Mouse (Mus musculus): Measurements from ENCODE around the gene Ccno. TPM values are rescaled to one million over a fixed set of nuclear protein-coding genes. Genes with fewer than 3 reads are reported as not detected.

The Ccno gene
- polyA plus RNA-seq, 1 experiment from 2014 or later, result 0.34 TPM

DNA sequence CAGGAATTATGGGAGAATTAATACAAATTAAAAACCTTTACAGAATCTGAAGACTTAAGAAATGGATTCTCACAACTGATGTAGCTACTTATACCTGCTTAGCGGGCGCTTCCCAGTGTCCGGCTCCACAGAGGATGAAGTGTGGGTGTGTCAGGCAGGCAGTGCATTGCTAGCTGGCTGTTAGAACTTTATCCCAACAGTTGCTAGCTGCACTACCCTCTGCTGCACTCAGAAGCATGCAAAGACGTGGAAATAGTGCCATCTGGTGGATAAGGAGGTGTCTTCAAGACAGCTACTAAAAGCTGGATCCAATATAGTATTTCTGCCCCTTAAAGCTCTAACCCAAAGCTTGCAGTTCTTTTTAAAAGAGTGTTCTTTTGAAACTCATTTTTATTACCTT is 48.2 kb downstream of the Ccno start:
- H3K27ac ChIP-seq (ENCODE audit: low read length), result no peak overlapping the region
- peaks cover 7% of the 10 kb centered on the region for H3K4me1 ChIP-seq (ENCODE audit: control insufficient read depth, low read depth, low read length)
- peak overlapping the region; percentile 59 for H3K4me3 ChIP-seq (ENCODE audit: low read depth, low read length)
- 0% methylated on average over 4 of the region's 4 CpGs for WGBS (ENCODE audit: insufficient replicate concordance)
- ATAC-seq (ENCODE audit: low read depth), result peak; percentile 73
- H3K9me3 ChIP-seq (replicated peaks; ENCODE audit: control insufficient read depth, low read length), result no peaks in the 10 kb centered on the region
- no peak overlapping the region for H3K9ac ChIP-seq (ENCODE audit: low read depth, low read length)
- H3K36me3 ChIP-seq (ENCODE audit: control insufficient read depth, insufficient read depth), result no peaks in the 10 kb centered on the region
- peaks cover 62% of the 10 kb centered on the region for H3K27me3 ChIP-seq (ENCODE audit: control insufficient read depth, insufficient read depth, low read depth, low read length)
- H3K4me2 ChIP-seq (ENCODE audit: low read depth, low read length), result peak overlapping the region; percentile 85

MicroRNAs within 50 kb of the gene (microRNA counts, 519-probe panel; counts per million panel counts)
- microRNA mmu-miR-449a (2,315 counts per million, percentile 50 among the panel's probes with 10 or more counts), microRNA mmu-miR-449b (1,606 counts per million, percentile 15 among the panel's probes with 10 or more counts), microRNA mmu-miR-449c (60.7 counts per million)

Small RNA genes lying within 50 kb of the gene (microRNA-seq; reads per million reads assigned to microRNA genes)
- gene Mir449a, result 184 reads per million, percentile 60 among the genes with 10 or more reads in this experiment
- not detected for gene Mir449b
- gene Mir449c, result not detected

Other genes starting within 250 kb of the Ccno start
- 42.6 and 44.4 TPM in 2 replicates for gene Plpp1, start 187.0 kb upstream of the Ccno start, polyA plus RNA-seq (2015; fragmentation: Nextera tagmentation; extraction: Ambion mirVana)
- 29.5 and 31.9 TPM in 2 replicates for gene Mtrex, start 60.4 kb upstream of the Ccno start, polyA plus RNA-seq (2015; fragmentation: Nextera tagmentation; extraction: Ambion mirVana)
- 4.2 and 4.9 TPM in 2 replicates for gene Dhx29, start 60.3 kb upstream of the Ccno start, polyA plus RNA-seq (2015; fragmentation: Nextera tagmentation; extraction: Ambion mirVana)
- gene Mcidas, start 6.0 kb downstream of the Ccno start, polyA plus RNA-seq (2015; fragmentation: Nextera tagmentation; extraction: Ambion mirVana), result not detected in 2 replicates
- gene Cdc20b, start 47.3 kb downstream of the Ccno start, polyA plus RNA-seq (2015; fragmentation: Nextera tagmentation; extraction: Ambion mirVana), result not detected in 2 replicates
- gene Gpx8, start 58.6 kb downstream of the Ccno start, polyA plus RNA-seq (2015; fragmentation: Nextera tagmentation; extraction: Ambion mirVana), result 4.4 and 6.3 TPM in 2 replicates
- gene Gzma, start 113.2 kb downstream of the Ccno start, polyA plus RNA-seq (2015; fragmentation: Nextera tagmentation; extraction: Ambion mirVana), result 3.4 and 5.7 TPM in 2 replicates
- gene Esm1, start 221.9 kb downstream of the Ccno start, polyA plus RNA-seq (2015; fragmentation: Nextera tagmentation; extraction: Ambion mirVana), result 0.35 and 0.55 TPM in 2 replicates
- gene Gzmk, start 238.1 kb downstream of the Ccno start, polyA plus RNA-seq (2015; fragmentation: Nextera tagmentation; extraction: Ambion mirVana), result not detected in 2 replicates

Measured in liver, embryonic 16.5 days (tissue).